Mouse (Mus musculus) lung, embryonic 16.5 days (tissue): Measurements from ENCODE around the gene Fam208b. TPM values are rescaled to one million over a fixed set of nuclear protein-coding genes. Genes with fewer than 3 reads are reported as not detected.

Source experiments
- ATAC-seq: fragments of 200-750 bp; cut with Nextera tagmentation; 2 replicates; pipeline ENCODE4 v1.8.0; 2017; ENCODE audit warnings: low read depth, mild to moderate bottlenecking, moderate library complexity
- H3K27ac ChIP-seq: fragments of 300-500 bp; sonication (generic); 2 replicates; pipeline ENCODE4 v1.5.1; 2014; ENCODE audit warnings: mild to moderate bottlenecking, control low read depth, low read length
- H3K27me3 ChIP-seq: fragments of 300-500 bp; sonication (generic); 2 replicates; pipeline ENCODE4 v1.6.1; 2014; ENCODE audit warnings: low read depth, low read length, mixed read lengths; ENCODE audit not compliant: control insufficient read depth, insufficient read depth
- H3K36me3 ChIP-seq: fragments of 300-500 bp; sonication (generic); 2 replicates; pipeline ENCODE4 v1.6.1; 2014; ENCODE audit warnings: low read length; ENCODE audit not compliant: control insufficient read depth, insufficient read depth
- H3K4me1 ChIP-seq: fragments of 300-500 bp; sonication (generic); replicated peaks from 2 replicates; pipeline ENCODE4 v1.6.1; 2014; ENCODE audit warnings: low read length, mixed read lengths; ENCODE audit not compliant: control insufficient read depth, insufficient read depth
- H3K4me2 ChIP-seq: fragments of 300-500 bp; sonication (generic); 2 replicates; pipeline ENCODE4 v1.6.1; 2014; ENCODE audit warnings: low read depth, low read length, control low read depth
- H3K4me3 ChIP-seq: fragments of 300-500 bp; sonication (generic); 2 replicates; pipeline ENCODE4 v1.5.1; 2014; ENCODE audit warnings: mild to moderate bottlenecking, low read length, control low read depth
- H3K9ac ChIP-seq: fragments of 300-500 bp; sonication (generic); 2 replicates; pipeline ENCODE4 v1.6.1; 2014; ENCODE audit warnings: low read length, control low read depth
- H3K9me3 ChIP-seq: fragments of 300-500 bp; sonication (generic); 2 replicates; pipeline ENCODE4 v1.6.1; 2016; ENCODE audit warnings: low read length; ENCODE audit not compliant: control insufficient read depth
- WGBS: fragments of 180-500 bp; shearing (Covaris S2); extraction: QIAGEN DNeasy Blood & Tissue Kit; methylation state at CpG from one replicate; pipeline ENCODE4 v1.1.7; 2014; 5-methylcytosine and 5-hydroxymethylcytosine counted together
- polyA plus RNA-seq: library from polyadenylated mRNA; unstranded; fragments of >200 nt; fragmentation: Nextera tagmentation; extraction: Ambion mirVana; gene quantifications from 2 replicates; pipeline ENCODE4 v1.2.1, GENCODE M21; 2015

The Fam208b gene
- polyA plus RNA-seq, 1 experiment from 2014 or later = 10.1 TPM

GRCm38 (mm10) chr13:3596232-3596631, 14.7 kb downstream of the Fam208b start:
- Histone ChIP-seq H3K27me3 (no peaks in the 10 kb centered on the region), H3K36me3 (peaks cover 23% of the 10 kb centered on the region), H3K4me1 (no peaks in the 10 kb centered on the region), H3K27ac (no peak overlapping the region), H3K9me3 (no peaks in the 10 kb centered on the region), H3K4me2 (no peak overlapping the region), H3K4me3 (no peak overlapping the region), H3K9ac (no peak overlapping the region)
- WGBS = 97% methylated on average over 6 of the region's 6 CpGs
- ATAC-seq = no peak

GRCm38 (mm10) chr13:3594311-3594710, 16.6 kb downstream of the Fam208b start:
- Histone ChIP-seq H3K36me3 (peaks cover 29% of the 10 kb centered on the region), H3K27ac (no peak overlapping the region), H3K4me1 (no peaks in the 10 kb centered on the region), H3K27me3 (no peaks in the 10 kb centered on the region), H3K9ac (no peak overlapping the region), H3K4me2 (no peak overlapping the region), H3K9me3 (no peaks in the 10 kb centered on the region), H3K4me3 (no peak overlapping the region)
- ATAC-seq = no peak
- 80% methylated on average over 1 of the region's 1 CpGs for WGBS

GRCm38 (mm10) chr13:3590789-3591188, 20.1 kb downstream of the Fam208b start:
- Histone ChIP-seq H3K27ac (no peak overlapping the region), H3K4me3 (no peak overlapping the region), H3K4me2 (no peak overlapping the region), H3K36me3 (peaks cover 27% of the 10 kb centered on the region), H3K4me1 (no peaks in the 10 kb centered on the region), H3K9me3 (no peaks in the 10 kb centered on the region), H3K27me3 (no peaks in the 10 kb centered on the region), H3K9ac (no peak overlapping the region)
- WGBS = 88% methylated on average over 3 of the region's 3 CpGs
- ATAC-seq = no peak

GRCm38 (mm10) chr13:3563953-3564352, 47.0 kb downstream of the Fam208b start:
- ATAC-seq = no peak
- Histone ChIP-seq H3K4me3 (no peak overlapping the region), H3K4me1 (no peaks in the 10 kb centered on the region), H3K9me3 (no peaks in the 10 kb centered on the region), H3K27ac (no peak overlapping the region), H3K36me3 (peaks cover 34% of the 10 kb centered on the region), H3K9ac (no peak overlapping the region), H3K4me2 (no peak overlapping the region), H3K27me3 (no peaks in the 10 kb centered on the region)
- 81% methylated on average over 2 of the region's 2 CpGs for WGBS

GRCm38 (mm10) chr13:3563130-3563529, 47.8 kb downstream of the Fam208b start:
- no peaks in the 10 kb centered on the region for H3K4me1 ChIP-seq
- no peak overlapping the region for H3K4me3 ChIP-seq
- no peak overlapping the region for H3K27ac ChIP-seq
- H3K27me3 ChIP-seq = no peaks in the 10 kb centered on the region
- no peak overlapping the region for H3K4me2 ChIP-seq
- no peaks in the 10 kb centered on the region for H3K9me3 ChIP-seq
- no peak for ATAC-seq
- H3K36me3 ChIP-seq = peaks cover 29% of the 10 kb centered on the region
- H3K9ac ChIP-seq = no peak overlapping the region
- WGBS = 88% methylated on average over 1 of the region's 1 CpGs

- Histone ChIP-seq H3K27ac (no peak overlapping the region), H3K36me3 (peaks cover 6% of the 10 kb centered on the region; the same call in 1 of the 2 replicates), H3K9ac (no peak overlapping the region), H3K4me1 (no peaks in the 10 kb centered on the region; the same call in 1 of the 2 replicates), H3K4me2 (no peak overlapping the region), H3K4me3 (no peak overlapping the region), H3K27me3 (no peaks in the 10 kb centered on the region), H3K9me3 (no peaks in the 10 kb centered on the region)
- ATAC-seq = no peak
- 76% methylated on average over 6 of the region's 6 CpGs for WGBS
Observed at GRCm38 (mm10) chr13:3547856-3548255, 63.1 kb downstream of the Fam208b start.

GRCm38 (mm10) chr13:3547410-3547809, 63.5 kb downstream of the Fam208b start:
- Histone ChIP-seq H3K27me3 (no peaks in the 10 kb centered on the region), H3K4me3 (no peak overlapping the region), H3K27ac (no peak overlapping the region), H3K4me2 (no peak overlapping the region), H3K9ac (no peak overlapping the region), H3K36me3 (peaks cover 3% of the 10 kb centered on the region; the same call in 1 of the 2 replicates), H3K9me3 (no peaks in the 10 kb centered on the region), H3K4me1 (no peaks in the 10 kb centered on the region; the same call in 1 of the 2 replicates)
- WGBS = 79% methylated on average over 3 of the region's 3 CpGs
- no peak for ATAC-seq

- Histone ChIP-seq H3K4me3 (no peak overlapping the region), H3K27me3 (no peaks in the 10 kb centered on the region), H3K4me2 (no peak overlapping the region), H3K36me3 (peaks cover 2% of the 10 kb centered on the region; the same call in 1 of the 2 replicates), H3K4me1 (peaks cover 11% of the 10 kb centered on the region), H3K27ac (no peak overlapping the region), H3K9ac (no peak overlapping the region), H3K9me3 (no peaks in the 10 kb centered on the region)
- WGBS = 71% methylated on average over 5 of the region's 5 CpGs
- ATAC-seq = no peak
Observed at GRCm38 (mm10) chr13:3544925-3545324, 66.0 kb downstream of the Fam208b start.

- no peak overlapping the region for H3K4me3 ChIP-seq
- no peak overlapping the region for H3K4me2 ChIP-seq
- no peaks in the 10 kb centered on the region for H3K27me3 ChIP-seq
- H3K9ac ChIP-seq = no peak overlapping the region
- 82% methylated on average over 4 of the region's 4 CpGs for WGBS
- H3K27ac ChIP-seq = no peak overlapping the region
- no peak for ATAC-seq
- H3K36me3 ChIP-seq = no peaks in the 10 kb centered on the region
- H3K4me1 ChIP-seq = peaks cover 17% of the 10 kb centered on the region
- no peaks in the 10 kb centered on the region for H3K9me3 ChIP-seq
Observed at GRCm38 (mm10) chr13:3544077-3544874, 66.6 kb downstream of the Fam208b start.
